Mouse (Mus musculus): Measurements from ENCODE around the gene Farp2.
"Not testable (repeated sequence)": the region's sequence is repeated elsewhere in the genome, so short reads cannot be mapped to it uniquely, and the experiment has no call there.

Farp2 gene

GRCm38 (mm10) chr1:93635091-93635579, 123.3 kb downstream of the Farp2 start:
- DNase-seq (ENCODE audit: low spot score) = peak; percentile 33

GRCm38 (mm10) chr1:93635580-93636192, 123.8 kb downstream of the Farp2 start:
- peak; percentile 84 for DNase-seq (ENCODE audit: low spot score)

- DNase-seq (ENCODE audit: low spot score) = peak; percentile 34
Observed at GRCm38 (mm10) chr1:93636211-93636897, 124.5 kb downstream of the Farp2 start.

- no peak for DNase-seq (ENCODE audit: low spot score)
Observed at GRCm38 (mm10) chr1:93641978-93642377, 130.1 kb downstream of the Farp2 start.

- no peak for DNase-seq (ENCODE audit: low spot score)
Observed at GRCm38 (mm10) chr1:93642692-93643091, 130.8 kb downstream of the Farp2 start.

GRCm38 (mm10) chr1:93649604-93650172, 137.8 kb downstream of the Farp2 start:
- DNase-seq (ENCODE audit: low spot score) = no peak

- DNase-seq (ENCODE audit: low spot score) = no peak
Observed at GRCm38 (mm10) chr1:93654275-93654674, 142.4 kb downstream of the Farp2 start.

- DNase-seq (ENCODE audit: low spot score) = no peak
Observed at GRCm38 (mm10) chr1:93654798-93655197, 142.9 kb downstream of the Farp2 start.

GRCm38 (mm10) chr1:93656325-93657024, 144.6 kb downstream of the Farp2 start:
- no peak for DNase-seq (ENCODE audit: low spot score)

- DNase-seq (ENCODE audit: low spot score) = no peak
Observed at GRCm38 (mm10) chr1:93657025-93657360, 145.1 kb downstream of the Farp2 start.

GRCm38 (mm10) chr1:93658559-93658958, 146.7 kb downstream of the Farp2 start, which contains the start of gene Stk25:
Stk25 (minus strand) TSS chr1:93658659.
- DNase-seq (ENCODE audit: low spot score) = not testable (repeated sequence)

GRCm38 (mm10) chr1:93667760-93668400, 156.0 kb downstream of the Farp2 start:
- no peak for DNase-seq (ENCODE audit: low spot score)

GRCm38 (mm10) chr1:93668791-93669548, 157.1 kb downstream of the Farp2 start:
- DNase-seq (ENCODE audit: low spot score) = peak; percentile 49

- DNase-seq (ENCODE audit: low spot score) = no peak
Observed at GRCm38 (mm10) chr1:93669941-93670340, 158.1 kb downstream of the Farp2 start.

Data from ovary, postnatal 10 days (tissue).